Mouse (Mus musculus) T-cell, adult 2 months (primary cell): ENCODE measurements at regions not wholly inside any gene's neighbourhood (a gene's known extent, or its start where the extent isn't known, plus 50 kb on each side); places are given as distances from the start of the nearest gene placed in this dataset.

Source experiments
- DNase-seq: peaks from one replicate; pipeline ENCODE4 v3.0.0; 2022; ENCODE audit warnings: low spot score

- DNase-seq, result no peak
Observed at GRCm38 (mm10) chr7:36829710-36830109, 131.8 kb downstream of the Tshz3 start.

GRCm38 (mm10) chr7:36830155-36830554, 132.2 kb downstream of the Tshz3 start:
- no peak for DNase-seq

GRCm38 (mm10) chr7:36848279-36848678, 150.4 kb downstream of the Tshz3 start:
- DNase-seq, result no peak

GRCm38 (mm10) chr7:36851275-36851889, 153.5 kb downstream of the Tshz3 start:
- no peak for DNase-seq

- DNase-seq, result no peak
Observed at GRCm38 (mm10) chr7:36854308-36854707, 156.4 kb downstream of the Tshz3 start.

- DNase-seq, result no peak
Observed at GRCm38 (mm10) chr7:36859428-36859827, 161.5 kb downstream of the Tshz3 start.

- DNase-seq, result no peak
Observed at GRCm38 (mm10) chr7:36862481-36862880, 164.6 kb downstream of the Tshz3 start.

- DNase-seq, result no peak
Observed at GRCm38 (mm10) chr7:36863745-36864144, 165.8 kb downstream of the Tshz3 start.

- DNase-seq, result no peak
Observed at GRCm38 (mm10) chr7:36864675-36865074, 166.8 kb downstream of the Tshz3 start.

- DNase-seq, result no peak
Observed at GRCm38 (mm10) chr7:36866602-36867001, 168.7 kb downstream of the Tshz3 start.

GRCm38 (mm10) chr7:36874004-36874403, 176.1 kb downstream of the Tshz3 start:
- DNase-seq, result no peak

GRCm38 (mm10) chr7:36877686-36878085, 179.8 kb downstream of the Tshz3 start:
- no peak for DNase-seq

GRCm38 (mm10) chr7:36892776-36893500, 195.0 kb downstream of the Tshz3 start:
- no peak for DNase-seq

GRCm38 (mm10) chr7:36896339-36896738, 198.4 kb downstream of the Tshz3 start:
- DNase-seq, result no peak

- DNase-seq, result no peak
Observed at GRCm38 (mm10) chr7:36901537-36901936, 203.6 kb downstream of the Tshz3 start.

- no peak for DNase-seq
Observed at GRCm38 (mm10) chr7:36913304-36913703, 215.4 kb downstream of the Tshz3 start.

GRCm38 (mm10) chr7:36914261-36914660, 216.3 kb downstream of the Tshz3 start:
- no peak for DNase-seq

GRCm38 (mm10) chr7:36915171-36915570, 217.3 kb downstream of the Tshz3 start:
- DNase-seq, result no peak

GRCm38 (mm10) chr7:36917011-36917410, 219.1 kb downstream of the Tshz3 start:
- DNase-seq, result no peak

- DNase-seq, result no peak
Observed at GRCm38 (mm10) chr7:36919413-36919812, 221.5 kb downstream of the Tshz3 start.

- no peak for DNase-seq
Observed at GRCm38 (mm10) chr7:36921003-36921402, 223.1 kb downstream of the Tshz3 start.

- no peak for DNase-seq
Observed at GRCm38 (mm10) chr7:36933490-36933889, 235.6 kb downstream of the Tshz3 start.

- no peak for DNase-seq
Observed at GRCm38 (mm10) chr7:36934792-36935555, 237.1 kb downstream of the Tshz3 start.
